Mouse (Mus musculus): ENCODE measurements around the gene Cx3cr1. TPM values are rescaled to one million over a fixed set of nuclear protein-coding genes. Genes with fewer than 3 reads are reported as not detected.

Cx3cr1 gene
- polyA plus RNA-seq, 1 experiment, result 0.04 TPM

DNA sequence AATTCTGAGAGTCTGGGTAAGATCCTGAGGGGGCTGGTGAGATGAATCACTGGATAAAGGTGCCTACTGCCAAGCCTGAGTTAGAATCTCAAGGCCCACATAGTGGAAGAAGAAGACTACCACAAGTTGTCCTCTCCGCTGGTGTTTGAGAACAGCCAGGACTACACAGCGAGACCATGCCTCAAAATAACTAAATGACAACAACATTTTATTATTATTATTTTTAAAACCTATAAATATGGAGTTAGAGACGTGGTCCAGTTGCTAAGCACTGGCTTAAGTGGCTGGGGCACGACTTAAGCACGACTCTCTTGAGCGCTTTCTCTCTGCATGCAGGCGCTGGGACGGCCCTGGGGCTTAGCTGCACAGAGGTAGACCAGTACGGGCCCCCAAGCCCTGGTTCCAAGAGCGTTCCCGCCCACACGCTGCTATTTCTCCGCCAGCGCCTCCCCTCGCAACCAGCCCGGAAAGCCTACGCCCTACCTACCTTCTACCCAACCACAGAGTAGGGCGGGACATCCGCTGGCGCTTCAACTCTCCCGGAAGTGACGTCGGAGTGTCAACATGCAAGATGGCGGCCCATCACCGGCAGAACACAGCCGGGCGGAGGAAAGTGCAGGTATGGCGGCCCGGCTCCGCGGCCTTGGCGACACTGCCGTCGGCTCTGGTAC, 175.2 kb downstream of the Cx3cr1 start, which contains the start of gene Wdr48:
Gene Wdr48, plus strand, starts transcription at position 540 of the 671 bp plus-strand sequence.
- TF ChIP-seq FOSL1 (IDR thresholded peaks at IDR 0.05; ENCODE audit: insufficient read depth, low read length, poor library complexity, severe bottlenecking), result no peak
- TF ChIP-seq MAX (IDR thresholded peaks at IDR 0.05), result peak; percentile 28
- Histone ChIP-seq H3K4me3 (ENCODE audit: insufficient read depth, poor library complexity, severe bottlenecking) (peak within 1 kb of the TSS; percentile 64), H3ac (ENCODE audit: control insufficient read depth, insufficient read length, low read depth) (peak within 1 kb of the TSS; percentile 83)

DNA sequence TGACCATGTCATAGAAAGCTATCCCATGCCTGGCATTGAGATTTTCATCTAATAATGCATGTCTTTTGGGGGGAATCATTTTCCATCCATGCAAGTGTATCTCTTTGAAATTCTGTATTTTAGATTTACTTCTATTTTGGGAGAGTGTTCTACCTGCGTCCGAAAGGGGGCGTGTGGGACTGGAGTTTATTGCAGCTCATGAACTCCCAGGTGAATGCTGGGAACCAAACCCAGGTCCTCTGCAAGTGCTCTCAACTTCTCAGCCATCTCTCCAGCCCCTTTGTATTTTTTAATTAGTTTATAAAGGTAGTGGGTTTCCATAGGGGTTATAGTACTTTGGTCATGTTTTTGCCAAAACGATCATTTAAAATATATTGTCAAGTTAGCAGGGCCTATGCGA, 175.8 kb downstream of the Cx3cr1 start:
- Histone ChIP-seq H3ac (ENCODE audit: control insufficient read depth, insufficient read length, low read depth) (no peak overlapping the region), H3K79me3 (ENCODE audit: low read depth) (peaks cover 30% of the 10 kb centered on the region), H3K36me3 (ENCODE audit: control insufficient read depth, insufficient read depth) (no peaks in the 10 kb centered on the region), H3K79me2 (ENCODE audit: control insufficient read depth, insufficient read depth) (peaks cover 40% of the 10 kb centered on the region), H3K27me3 (ENCODE audit: control insufficient read depth, insufficient read depth, insufficient read length) (no peaks in the 10 kb centered on the region), H3K4me3 (ENCODE audit: insufficient read depth, poor library complexity, severe bottlenecking) (peak overlapping the region; percentile 64)
- TF ChIP-seq MAX (IDR thresholded peaks at IDR 0.05) (no peak), USF1 (IDR thresholded peaks at IDR 0.05; ENCODE audit: low read depth) (no peak), FOSL1 (IDR thresholded peaks at IDR 0.05; ENCODE audit: insufficient read depth, low read length, poor library complexity, severe bottlenecking) (no peak), MYOG (IDR thresholded peaks at IDR 0.05; ENCODE audit: control insufficient read depth, extremely low read depth, insufficient read length) (no peak), CEBPB (IDR thresholded peaks at IDR 0.05; ENCODE audit: low read depth) (no peak), MYOD1 (IDR thresholded peaks at IDR 0.05; ENCODE audit: control insufficient read depth, insufficient read length, low read depth) (no peak), CTCF (IDR thresholded peaks at IDR 0.05; ENCODE audit: control insufficient read depth, insufficient read depth, insufficient read length) (no peak)

More for the DNA sequence above, 175.2 kb downstream of the Cx3cr1 start, which contains the start of gene Wdr48:
- H3K79me3 ChIP-seq (ENCODE audit: low read depth), result peaks cover 30% of the 10 kb centered on the region
- H3K27me3 ChIP-seq (ENCODE audit: control insufficient read depth, insufficient read depth, insufficient read length), result no peaks in the 10 kb centered on the region
- peaks cover 46% of the 10 kb centered on the region for H3K79me2 ChIP-seq (ENCODE audit: control insufficient read depth, insufficient read depth)
- no peaks in the 10 kb centered on the region for H3K36me3 ChIP-seq (ENCODE audit: control insufficient read depth, insufficient read depth)

- Histone ChIP-seq H3K27me3 (ENCODE audit: control insufficient read depth, insufficient read depth, insufficient read length) (no peaks in the 10 kb centered on the region), H3K36me3 (ENCODE audit: control insufficient read depth, insufficient read depth) (no peaks in the 10 kb centered on the region), H3K79me2 (ENCODE audit: control insufficient read depth, insufficient read depth) (peaks cover 8% of the 10 kb centered on the region), H3ac (ENCODE audit: control insufficient read depth, insufficient read length, low read depth) (no peak overlapping the region), H3K79me3 (ENCODE audit: low read depth) (peaks cover 6% of the 10 kb centered on the region), H3K4me3 (ENCODE audit: insufficient read depth, poor library complexity, severe bottlenecking) (no peak overlapping the region)
- TF ChIP-seq USF1 (IDR thresholded peaks at IDR 0.05; ENCODE audit: low read depth), result no peak
- TF ChIP-seq MYOD1 (IDR thresholded peaks at IDR 0.05; ENCODE audit: control insufficient read depth, insufficient read length, low read depth), result no peak
- no peak for TF ChIP-seq FOSL1 (IDR thresholded peaks at IDR 0.05; ENCODE audit: insufficient read depth, low read length, poor library complexity, severe bottlenecking)
- TF ChIP-seq MAX (IDR thresholded peaks at IDR 0.05), result no peak
- no peak for TF ChIP-seq CEBPB (IDR thresholded peaks at IDR 0.05; ENCODE audit: low read depth)
- no peak for TF ChIP-seq CTCF (IDR thresholded peaks at IDR 0.05; ENCODE audit: control insufficient read depth, insufficient read depth, insufficient read length)
- no peak for TF ChIP-seq MYOG (IDR thresholded peaks at IDR 0.05; ENCODE audit: control insufficient read depth, extremely low read depth, insufficient read length)
These were observed 179.0 kb downstream of the Cx3cr1 start for GRCm38 (mm10) chr9:119890692-119891091.

GRCm38 (mm10) chr9:119889446-119889845, 180.2 kb downstream of the Cx3cr1 start:
- H3K79me3 ChIP-seq (ENCODE audit: low read depth), result no peaks in the 10 kb centered on the region
- no peak overlapping the region for H3K4me3 ChIP-seq (ENCODE audit: insufficient read depth, poor library complexity, severe bottlenecking)
- TF ChIP-seq MYOD1 (IDR thresholded peaks at IDR 0.05; ENCODE audit: control insufficient read depth, insufficient read length, low read depth) (no peak), MAX (IDR thresholded peaks at IDR 0.05) (no peak)
- no peak overlapping the region for H3ac ChIP-seq (ENCODE audit: control insufficient read depth, insufficient read length, low read depth)
- no peaks in the 10 kb centered on the region for H3K36me3 ChIP-seq (ENCODE audit: control insufficient read depth, insufficient read depth)
- H3K79me2 ChIP-seq (ENCODE audit: control insufficient read depth, insufficient read depth), result no peaks in the 10 kb centered on the region
- H3K27me3 ChIP-seq (ENCODE audit: control insufficient read depth, insufficient read depth, insufficient read length), result no peaks in the 10 kb centered on the region

GRCm38 (mm10) chr9:119888843-119889246, 180.8 kb downstream of the Cx3cr1 start:
- Histone ChIP-seq H3K36me3 (ENCODE audit: control insufficient read depth, insufficient read depth) (no peaks in the 10 kb centered on the region), H3K4me3 (ENCODE audit: insufficient read depth, poor library complexity, severe bottlenecking) (no peak overlapping the region), H3K27me3 (ENCODE audit: control insufficient read depth, insufficient read depth, insufficient read length) (no peaks in the 10 kb centered on the region), H3K79me2 (ENCODE audit: control insufficient read depth, insufficient read depth) (no peaks in the 10 kb centered on the region), H3K79me3 (ENCODE audit: low read depth) (no peaks in the 10 kb centered on the region), H3ac (ENCODE audit: control insufficient read depth, insufficient read length, low read depth) (no peak overlapping the region)
- no peak for TF ChIP-seq MYOD1 (IDR thresholded peaks at IDR 0.05; ENCODE audit: control insufficient read depth, insufficient read length, low read depth)

DNA sequence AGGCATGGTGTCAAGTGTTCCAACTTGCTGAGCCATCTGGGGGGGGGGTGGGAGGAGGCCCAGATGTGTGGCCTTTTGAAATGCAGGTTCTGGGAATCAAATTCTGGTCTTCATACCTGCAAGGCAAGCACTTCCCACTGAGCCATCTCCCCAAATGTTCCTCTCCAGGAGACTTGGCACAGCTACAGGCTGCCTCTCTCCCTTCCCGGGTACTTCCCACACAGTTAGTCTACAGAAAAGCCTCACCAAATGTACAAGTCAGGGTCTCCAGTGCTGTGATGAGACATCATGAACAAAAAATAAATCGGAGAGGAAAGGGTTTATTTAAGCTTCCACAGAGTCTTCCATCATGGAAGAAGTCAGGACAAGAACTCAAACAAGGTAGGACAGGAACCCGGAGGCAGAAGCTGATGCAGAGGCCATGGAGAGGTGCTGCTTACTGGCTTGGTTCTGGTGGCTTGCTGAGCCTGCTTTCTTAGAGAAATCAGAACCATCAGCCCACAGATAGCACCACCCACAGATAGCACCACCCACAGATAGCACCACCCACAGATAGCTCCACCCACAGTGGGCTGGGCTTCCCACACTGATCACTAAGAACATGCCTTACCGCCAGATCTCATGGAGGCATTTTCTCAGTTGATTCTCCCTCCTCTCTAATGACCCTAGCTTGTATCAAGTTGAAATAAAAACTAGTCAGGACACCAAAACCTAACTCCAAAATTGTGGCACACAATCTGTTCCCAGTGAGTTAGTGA, 182.4 kb downstream of the Cx3cr1 start:
- Histone ChIP-seq H3ac (ENCODE audit: control insufficient read depth, insufficient read length, low read depth) (no peak overlapping the region), H3K27me3 (ENCODE audit: control insufficient read depth, insufficient read depth, insufficient read length) (no peaks in the 10 kb centered on the region), H3K36me3 (ENCODE audit: control insufficient read depth, insufficient read depth) (no peaks in the 10 kb centered on the region), H3K4me3 (ENCODE audit: insufficient read depth, poor library complexity, severe bottlenecking) (no peak overlapping the region), H3K79me2 (ENCODE audit: control insufficient read depth, insufficient read depth) (no peaks in the 10 kb centered on the region), H3K79me3 (ENCODE audit: low read depth) (no peaks in the 10 kb centered on the region)
- TF ChIP-seq MYOD1 (IDR thresholded peaks at IDR 0.05; ENCODE audit: control insufficient read depth, insufficient read length, low read depth), result no peak
- TF ChIP-seq FOSL1 (IDR thresholded peaks at IDR 0.05; ENCODE audit: insufficient read depth, low read length, poor library complexity, severe bottlenecking), result no peak
- TF ChIP-seq MYOG (IDR thresholded peaks at IDR 0.05; ENCODE audit: control insufficient read depth, extremely low read depth, insufficient read length), result no peak
- TF ChIP-seq CTCF (IDR thresholded peaks at IDR 0.05; ENCODE audit: control insufficient read depth, insufficient read depth, insufficient read length), result no peak
